Mouse (Mus musculus) kidney, adult 9 months (tissue): ENCODE results near the gene Dhx40.

ENCODE experiments used
- DNase-seq: peaks from one replicate; pipeline ENCODE4 v3.0.0; 2022

Gene Dhx40

GRCm38 (mm10) chr11:86807505-86807989, at the start of gene Dhx40:
Dhx40 (minus strand) TSS chr11:86807746.
- DNase-seq, result peak; percentile 93

GRCm38 (mm10) chr11:86855639-86856425, 48.3 kb upstream of the Dhx40 start:
- no peak for DNase-seq

- DNase-seq, result no peak
These were observed 45.5 kb upstream of the Dhx40 start for GRCm38 (mm10) chr11:86853081-86853480.

GRCm38 (mm10) chr11:86852534-86853054, 45.0 kb upstream of the Dhx40 start:
- no peak for DNase-seq

- no peak for DNase-seq
These were observed 44.4 kb upstream of the Dhx40 start for GRCm38 (mm10) chr11:86851714-86852533.

- no peak for DNase-seq
These were observed 43.7 kb upstream of the Dhx40 start for GRCm38 (mm10) chr11:86851234-86851671.

GRCm38 (mm10) chr11:86843831-86844230, 36.3 kb upstream of the Dhx40 start:
- DNase-seq, result peak; percentile 42

- no peak for DNase-seq
These were observed 33.7 kb upstream of the Dhx40 start for GRCm38 (mm10) chr11:86841261-86841660.

GRCm38 (mm10) chr11:86840511-86841154, 33.1 kb upstream of the Dhx40 start:
- peak; percentile 89 for DNase-seq

GRCm38 (mm10) chr11:86839716-86840447, 32.3 kb upstream of the Dhx40 start:
- peak; percentile 49 for DNase-seq

GRCm38 (mm10) chr11:86838792-86839191, 31.2 kb upstream of the Dhx40 start:
- DNase-seq, result no peak

- DNase-seq, result peak; percentile 94
These were observed 28.8 kb upstream of the Dhx40 start for GRCm38 (mm10) chr11:86836366-86836765.

- DNase-seq, result no peak
These were observed 27.2 kb upstream of the Dhx40 start for GRCm38 (mm10) chr11:86834628-86835338.

- DNase-seq, result peak; percentile 37
These were observed 26.5 kb upstream of the Dhx40 start for GRCm38 (mm10) chr11:86834050-86834449.

- peak; percentile 36 for DNase-seq
These were observed 25.6 kb upstream of the Dhx40 start for GRCm38 (mm10) chr11:86833153-86833552.

- DNase-seq, result peak; percentile 14
These were observed 20.9 kb upstream of the Dhx40 start for GRCm38 (mm10) chr11:86828396-86828795.

GRCm38 (mm10) chr11:86827476-86828245, 20.1 kb upstream of the Dhx40 start:
- DNase-seq, result no peak

- DNase-seq, result no peak
These were observed 16.9 kb upstream of the Dhx40 start for GRCm38 (mm10) chr11:86824433-86824832.

- no peak for DNase-seq
These were observed 15.0 kb upstream of the Dhx40 start for GRCm38 (mm10) chr11:86822531-86822930.

- no peak for DNase-seq
These were observed 12.0 kb upstream of the Dhx40 start for GRCm38 (mm10) chr11:86819536-86819935.

GRCm38 (mm10) chr11:86818928-86819327, 11.4 kb upstream of the Dhx40 start:
- no peak for DNase-seq
